Mouse (Mus musculus) layer of hippocampus, adult 18-20 months (tissue): Measurements from ENCODE around the gene Taf1a. TPM values are rescaled to one million over a fixed set of nuclear protein-coding genes. Genes with fewer than 3 reads are reported as not detected.
A peak's percentile ranks its signal among the peaks of the same experiment; 100 is the strongest.

Source experiments
- DNase-seq, 2 experiments: peaks; one replicate each; pipeline ENCODE4 v3.0.0; 2022; ENCODE audit warnings: low spot score in 2 of 2
- total RNA-seq, 2 experiments: library from RNA; stranded (reverse); gene quantifications; 2 replicates each; pipeline ENCODE4 v1.2.3; 2021

Taf1a gene
- total RNA-seq, 2 experiments from 2014 or later = 18.2 to 18.9 TPM

GRCm38 (mm10) chr1:183403396-183403795 lies 14.6 kb downstream of the Taf1a start:
- no peak for DNase-seq

- DNase-seq = no peak
Observed at GRCm38 (mm10) chr1:183414081-183414727, 25.4 kb downstream of the Taf1a start.

- DNase-seq = no peak
Observed at GRCm38 (mm10) chr1:183417873-183418272, 29.1 kb downstream of the Taf1a start, which contains the start of gene Hhipl2. Gene Hhipl2 (plus strand): TSS chr1:183418215.

- DNase-seq = no peak
Observed at GRCm38 (mm10) chr1:183419741-183420140, 31.0 kb downstream of the Taf1a start.

- DNase-seq = no peak
Observed at GRCm38 (mm10) chr1:183420296-183420695, 31.5 kb downstream of the Taf1a start.

GRCm38 (mm10) chr1:183424100-183424499 lies 35.3 kb downstream of the Taf1a start:
- DNase-seq = no peak

- DNase-seq = no peak
Observed at GRCm38 (mm10) chr1:183434918-183435317, 46.1 kb downstream of the Taf1a start.

- DNase-seq = peak; percentile 25 to 68
Observed at GRCm38 (mm10) chr1:183439036-183439435, 50.3 kb downstream of the Taf1a start.

GRCm38 (mm10) chr1:183442015-183442774 lies 53.4 kb downstream of the Taf1a start:
- DNase-seq = peak; percentile 52 to 89

- DNase-seq = no peak
Observed at GRCm38 (mm10) chr1:183453066-183453465, 64.3 kb downstream of the Taf1a start.

Other genes with a start within 250 kb of the Taf1a start
- gene Disp1, start 167.5 kb upstream of the Taf1a start, total RNA-seq = 1 to 10 TPM; 4.8 to 5.5 TPM
- 10 to 100 TPM; 49.8 to 53.9 TPM for gene Aida, start 92.4 kb upstream of the Taf1a start, total RNA-seq
- gene Brox, start 91.7 kb upstream of the Taf1a start, total RNA-seq = 10 to 100 TPM; 49.2 to 50.1 TPM
- 100 to 1,000 TPM; 197 to 218 TPM for gene Mia3, start 19.4 kb upstream of the Taf1a start, total RNA-seq
- under 1 TPM; 0.17 to 0.33 TPM for gene Hhipl2, start 29.2 kb downstream of the Taf1a start, total RNA-seq